Mouse (Mus musculus): ENCODE data around the gene Traf1. TPM values are rescaled to one million over a fixed set of nuclear protein-coding genes. Genes with fewer than 3 reads are reported as not detected.

The Traf1 gene
- polyA plus RNA-seq, 1 experiment from 2014 or later: 2.9 TPM

DNA sequence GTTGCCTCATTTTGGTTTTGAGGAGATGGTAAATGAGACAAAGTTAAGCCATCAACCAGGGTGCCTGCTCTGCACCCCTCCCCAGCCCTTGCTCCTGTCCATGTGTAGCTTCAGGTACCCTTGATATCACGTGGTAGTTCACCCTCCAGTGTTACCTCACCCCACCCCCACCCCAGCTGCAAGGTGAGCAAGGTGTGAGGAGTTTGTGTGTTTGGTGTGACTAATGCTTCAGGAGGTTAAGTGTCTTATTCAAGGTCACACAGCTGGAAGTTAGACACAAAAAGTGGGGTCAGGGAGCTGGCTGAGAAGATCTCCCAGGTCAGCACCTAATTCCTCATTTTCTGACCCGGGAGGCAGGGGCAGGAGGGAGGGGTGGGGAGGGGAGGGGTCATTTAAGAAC is 38.8 kb downstream of the Traf1 start:
- no peaks in the 10 kb centered on the region for H3K9me3 ChIP-seq
- H3K27ac ChIP-seq (replicated peaks): no peak overlapping the region
- H3K4me1 ChIP-seq (replicated peaks): no peaks in the 10 kb centered on the region
- H3K4me3 ChIP-seq: no peak overlapping the region
- ATAC-seq (ENCODE audit: low read depth): no peak
- H3K9ac ChIP-seq: no peak overlapping the region
- 32% methylated on average over 2 of the region's 2 CpGs for WGBS
- H3K4me2 ChIP-seq: no peak overlapping the region
- H3K27me3 ChIP-seq: peaks cover 3% of the 10 kb centered on the region
- no peaks in the 10 kb centered on the region for H3K36me3 ChIP-seq

DNA sequence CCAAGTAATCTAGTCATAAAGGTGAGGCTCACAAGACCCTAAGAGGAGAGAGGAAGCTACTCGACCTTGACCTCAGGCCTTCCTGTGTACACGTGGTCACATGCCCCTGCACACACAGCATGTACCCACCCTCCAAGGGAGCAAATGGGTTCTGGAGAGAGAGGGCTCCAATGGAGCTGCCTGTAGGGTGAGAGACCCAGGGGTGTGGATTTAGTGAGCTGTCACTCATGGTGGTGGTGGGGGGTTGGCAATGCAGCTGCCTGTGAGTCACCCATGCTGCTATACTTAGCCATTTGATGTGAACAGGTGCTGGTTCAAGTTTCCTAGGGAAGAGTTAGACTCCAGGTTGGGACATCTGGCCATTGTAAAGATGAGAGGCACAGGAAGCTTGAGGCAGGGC is 41.4 kb downstream of the Traf1 start:
- Histone ChIP-seq H3K4me1 (replicated peaks) (no peaks in the 10 kb centered on the region), H3K9me3 (no peaks in the 10 kb centered on the region), H3K27ac (replicated peaks) (no peak overlapping the region), H3K36me3 (no peaks in the 10 kb centered on the region), H3K4me2 (no peak overlapping the region), H3K4me3 (no peak overlapping the region), H3K9ac (no peak overlapping the region), H3K27me3 (peaks cover 14% of the 10 kb centered on the region)
- ATAC-seq (ENCODE audit: low read depth): no peak
- 68% methylated on average over 2 of the region's 2 CpGs for WGBS

DNA sequence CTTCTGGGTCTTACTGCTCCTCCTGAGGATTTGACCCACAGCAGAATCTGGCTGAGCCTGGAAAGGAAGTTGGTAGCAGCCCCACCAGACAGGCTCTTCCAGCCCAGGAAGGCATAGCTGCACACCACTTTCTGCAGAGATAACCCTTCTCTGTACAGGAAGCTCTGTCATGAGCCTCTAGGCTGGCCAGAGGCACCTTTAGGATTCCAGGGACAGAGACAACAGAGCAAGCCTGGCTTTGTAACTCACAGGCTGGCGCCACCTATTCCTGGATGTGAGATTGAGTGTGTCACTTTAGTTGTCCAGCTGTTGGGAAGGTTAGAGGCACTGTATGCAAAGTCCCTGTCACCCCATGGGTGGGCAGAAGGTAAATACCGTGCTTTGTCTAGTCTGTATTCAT is 46.5 kb downstream of the Traf1 start:
- H3K27me3 ChIP-seq: peaks cover 55% of the 10 kb centered on the region
- H3K4me3 ChIP-seq: no peak overlapping the region
- no peak overlapping the region; the same call in 1 of the 2 replicates for H3K4me2 ChIP-seq
- ATAC-seq (ENCODE audit: low read depth): no peak
- no peak overlapping the region for H3K27ac ChIP-seq (replicated peaks)
- no peaks in the 10 kb centered on the region for H3K9me3 ChIP-seq
- peaks cover 21% of the 10 kb centered on the region for H3K4me1 ChIP-seq (replicated peaks)
- H3K9ac ChIP-seq: no peak overlapping the region
- 52% methylated on average over 2 of the region's 2 CpGs for WGBS
- H3K36me3 ChIP-seq: no peaks in the 10 kb centered on the region

DNA sequence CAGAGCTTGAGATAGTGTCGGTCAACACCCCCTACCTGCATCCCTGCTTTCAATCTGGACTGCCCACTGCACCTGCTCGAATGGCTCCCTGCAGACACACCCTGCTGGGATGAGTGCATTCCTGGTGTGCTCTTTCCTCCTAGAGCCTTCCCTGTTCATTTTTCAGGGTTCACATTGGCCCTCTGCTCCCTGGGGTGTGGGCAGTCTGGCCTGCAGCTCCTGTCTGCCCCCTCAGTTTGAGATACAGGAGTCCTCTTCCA is 46.8 kb downstream of the Traf1 start:
- H3K4me3 ChIP-seq: no peak overlapping the region
- 19% methylated on average over 2 of the region's 2 CpGs for WGBS
- H3K9ac ChIP-seq: no peak overlapping the region
- peaks cover 21% of the 10 kb centered on the region for H3K4me1 ChIP-seq (replicated peaks)
- H3K9me3 ChIP-seq: no peaks in the 10 kb centered on the region
- peaks cover 55% of the 10 kb centered on the region for H3K27me3 ChIP-seq
- no peak overlapping the region for H3K27ac ChIP-seq (replicated peaks)
- ATAC-seq (ENCODE audit: low read depth): no peak
- peak overlapping the region; percentile 94 for H3K4me2 ChIP-seq
- no peaks in the 10 kb centered on the region for H3K36me3 ChIP-seq

DNA sequence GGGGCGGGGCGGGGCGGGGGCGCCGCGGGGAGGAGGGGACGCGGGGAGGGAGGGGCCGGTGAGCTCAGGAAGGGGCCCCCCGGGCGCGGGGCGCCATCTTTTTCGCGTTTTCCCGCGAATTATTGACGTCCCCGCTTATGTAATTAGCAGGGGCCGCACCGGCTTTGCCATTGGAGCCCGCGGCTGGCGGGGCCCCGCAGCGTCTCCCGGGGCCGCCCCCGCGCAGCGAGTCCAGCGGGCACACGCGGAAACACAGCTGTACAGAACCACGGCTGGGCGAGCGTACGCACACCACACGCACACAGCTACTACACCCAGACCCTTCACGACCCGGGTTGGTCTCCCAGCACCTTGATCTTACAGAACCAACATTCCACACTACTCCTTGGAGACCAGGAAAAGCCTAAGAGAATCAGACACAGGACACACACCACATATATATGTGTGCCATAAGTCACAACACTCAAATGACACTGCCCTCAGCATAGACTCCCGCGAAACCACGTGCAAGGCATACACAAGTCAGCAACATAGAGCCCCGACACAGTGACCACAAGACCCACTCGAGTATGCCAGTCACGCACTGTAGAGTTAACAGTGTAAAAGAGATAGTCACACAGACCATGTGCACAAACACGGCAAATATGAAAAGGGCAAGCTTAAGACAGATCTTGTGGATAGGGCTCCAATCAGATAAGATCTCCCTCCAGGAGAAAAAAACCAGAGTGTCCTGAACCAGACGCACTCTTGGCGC is 47.3 kb downstream of the Traf1 start:
- Histone ChIP-seq H3K4me3 (peak overlapping the region; percentile 56), H3K27ac (replicated peaks) (no peak overlapping the region), H3K36me3 (no peaks in the 10 kb centered on the region), H3K4me1 (replicated peaks) (peaks cover 21% of the 10 kb centered on the region), H3K27me3 (peaks cover 55% of the 10 kb centered on the region), H3K9ac (peak overlapping the region; percentile 68), H3K4me2 (peak overlapping the region; percentile 94), H3K9me3 (no peaks in the 10 kb centered on the region)
- 4% methylated on average over 47 of the region's 50 CpGs for WGBS
- ATAC-seq (ENCODE audit: low read depth): peak; percentile 54

DNA sequence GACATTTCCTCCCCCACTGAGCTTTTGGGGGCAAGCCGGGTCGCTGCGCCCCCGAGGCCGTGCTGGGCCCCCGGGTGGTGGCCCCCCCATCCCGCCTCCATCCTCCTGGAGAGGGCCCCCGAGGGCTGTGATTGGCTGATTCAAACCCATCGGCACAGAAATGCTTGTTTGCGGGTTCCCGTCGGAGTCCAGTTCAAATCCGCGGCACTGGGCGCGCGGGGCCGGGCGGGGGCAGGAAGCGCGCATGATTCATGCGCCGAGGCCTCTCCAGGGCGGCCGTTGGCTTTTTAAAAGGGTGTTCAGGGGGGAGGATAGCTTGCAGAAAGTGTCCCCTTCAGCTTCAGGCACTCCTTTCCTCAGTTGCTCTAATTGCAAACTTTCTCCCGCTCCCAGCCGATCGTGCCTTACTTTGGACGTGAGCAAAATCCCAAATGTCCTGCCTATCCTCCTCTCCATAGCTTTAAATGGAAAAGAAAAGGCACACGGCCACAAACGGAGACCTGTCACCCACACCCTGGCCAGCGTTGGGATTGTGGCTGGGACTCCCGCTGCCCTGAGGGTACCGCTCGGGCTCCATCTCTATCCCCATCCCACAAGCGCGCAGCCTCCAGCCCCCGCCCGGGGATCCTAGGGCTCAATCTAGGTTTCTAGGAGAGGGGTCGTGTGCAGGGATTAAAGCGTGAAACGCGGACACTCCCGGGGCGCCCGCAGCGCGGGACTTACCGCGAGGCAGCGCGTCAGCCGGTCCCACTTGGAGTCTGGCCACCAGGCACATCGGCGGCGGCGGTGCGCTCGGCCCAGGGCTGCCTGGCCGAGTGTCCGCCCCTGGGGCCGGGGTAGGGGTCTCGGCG is 48.1 kb downstream of the Traf1 start, which contains the start of gene Phf19:
TSS of gene Phf19 (minus strand) at position 809 of the 851 bp plus-strand sequence.
- peak within 1 kb of the TSS; percentile 56 for H3K4me3 ChIP-seq
- peak within 1 kb of the TSS; percentile 94 for H3K4me2 ChIP-seq
- peak within 1 kb of the TSS; percentile 68 for H3K9ac ChIP-seq
- ATAC-seq (ENCODE audit: low read depth): 0 out of 2 replicates have a peak, but pooled peaks have one; percentile 32
- no peak within 1 kb of the TSS for H3K27ac ChIP-seq (replicated peaks)
- under 1% methylated on average over 61 of the region's 64 CpGs for WGBS
- peaks cover 21% of the 10 kb centered on the region for H3K4me1 ChIP-seq (replicated peaks)
- H3K27me3 ChIP-seq: peaks cover 55% of the 10 kb centered on the region
- H3K9me3 ChIP-seq: no peaks in the 10 kb centered on the region
- H3K36me3 ChIP-seq: no peaks in the 10 kb centered on the region

DNA sequence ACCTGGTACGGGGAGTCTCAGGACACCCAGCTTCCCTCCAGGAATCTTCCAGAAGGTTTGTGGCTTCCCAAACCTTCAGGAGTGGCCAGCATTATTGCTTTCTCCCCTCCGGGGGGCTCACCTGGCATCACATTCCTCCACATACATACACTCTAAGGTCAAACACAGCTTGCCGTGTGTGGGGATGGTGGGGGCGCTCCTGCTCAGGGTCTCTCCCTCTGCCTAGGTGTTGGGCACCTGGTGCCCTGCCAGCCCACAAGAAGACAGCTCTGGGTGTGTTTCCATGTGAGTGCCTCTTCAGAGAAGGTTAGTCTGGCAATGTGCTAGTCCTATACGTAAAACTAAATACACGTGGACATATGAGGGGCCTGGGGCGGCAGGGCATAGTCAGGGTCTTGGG is 49.0 kb downstream of the Traf1 start:
- Histone ChIP-seq H3K36me3 (no peaks in the 10 kb centered on the region), H3K27me3 (peaks cover 51% of the 10 kb centered on the region), H3K27ac (replicated peaks) (no peak overlapping the region), H3K9ac (peak overlapping the region; percentile 68; the same call in 1 of the 2 replicates), H3K4me2 (peak overlapping the region; percentile 94), H3K4me1 (replicated peaks) (peaks cover 21% of the 10 kb centered on the region), H3K4me3 (no peak overlapping the region), H3K9me3 (no peaks in the 10 kb centered on the region)
- no peak for ATAC-seq (ENCODE audit: low read depth)
- 47% methylated on average over 7 of the region's 7 CpGs for WGBS

DNA sequence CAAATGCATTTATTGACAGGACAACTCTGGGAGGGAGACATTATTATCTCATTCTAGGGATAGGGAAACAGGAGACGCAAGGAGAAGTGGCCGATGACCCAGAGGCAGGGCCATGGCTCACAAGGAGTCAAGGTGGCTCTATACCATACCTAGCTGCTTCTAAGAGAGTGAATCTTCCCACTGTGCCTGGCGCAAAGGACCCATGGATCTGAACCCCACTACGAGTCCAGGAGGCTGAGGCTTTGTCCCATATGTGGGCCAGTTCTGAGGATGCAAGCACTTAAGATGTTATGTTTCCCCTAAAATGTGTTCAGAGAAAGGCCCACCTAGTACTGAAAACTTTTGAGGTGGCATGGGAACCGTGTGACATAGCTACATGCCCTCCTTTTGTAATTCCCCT is 49.7 kb downstream of the Traf1 start:
- Histone ChIP-seq H3K36me3 (no peaks in the 10 kb centered on the region), H3K9me3 (no peaks in the 10 kb centered on the region), H3K27me3 (peaks cover 47% of the 10 kb centered on the region), H3K27ac (replicated peaks) (no peak overlapping the region), H3K4me1 (replicated peaks) (peaks cover 21% of the 10 kb centered on the region), H3K4me3 (no peak overlapping the region), H3K9ac (no peak overlapping the region), H3K4me2 (no peak overlapping the region)
- 88% methylated on average over 5 of the region's 5 CpGs for WGBS
- ATAC-seq (ENCODE audit: low read depth): no peak

DNA sequence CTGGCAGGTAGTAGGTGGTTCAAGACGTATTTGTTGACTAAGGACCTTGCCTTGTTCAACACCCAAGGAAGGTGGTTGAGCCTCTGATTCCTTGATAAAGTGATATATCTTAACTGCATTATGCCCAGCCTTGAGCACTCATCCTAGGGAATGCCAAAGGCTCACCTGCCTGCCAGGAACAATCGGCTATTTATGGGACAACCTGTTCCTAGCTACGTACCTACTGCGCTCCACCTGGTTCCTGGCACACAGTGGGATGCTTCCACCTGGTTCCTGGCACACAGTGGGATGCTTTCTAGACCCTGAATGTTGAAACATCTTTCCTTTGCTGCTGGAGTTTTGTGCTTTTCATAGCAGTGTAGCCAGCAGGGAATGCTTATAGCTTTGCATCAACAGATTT is 51.9 kb downstream of the Traf1 start:
- H3K9me3 ChIP-seq: no peaks in the 10 kb centered on the region
- peaks cover 37% of the 10 kb centered on the region for H3K27me3 ChIP-seq
- 89% methylated on average over 4 of the region's 4 CpGs for WGBS
- H3K4me1 ChIP-seq (replicated peaks): peaks cover 24% of the 10 kb centered on the region
- no peak overlapping the region for H3K4me3 ChIP-seq
- no peak overlapping the region for H3K9ac ChIP-seq
- H3K4me2 ChIP-seq: no peak overlapping the region
- ATAC-seq (ENCODE audit: low read depth): no peak
- H3K36me3 ChIP-seq: no peaks in the 10 kb centered on the region
- H3K27ac ChIP-seq (replicated peaks): no peak overlapping the region

DNA sequence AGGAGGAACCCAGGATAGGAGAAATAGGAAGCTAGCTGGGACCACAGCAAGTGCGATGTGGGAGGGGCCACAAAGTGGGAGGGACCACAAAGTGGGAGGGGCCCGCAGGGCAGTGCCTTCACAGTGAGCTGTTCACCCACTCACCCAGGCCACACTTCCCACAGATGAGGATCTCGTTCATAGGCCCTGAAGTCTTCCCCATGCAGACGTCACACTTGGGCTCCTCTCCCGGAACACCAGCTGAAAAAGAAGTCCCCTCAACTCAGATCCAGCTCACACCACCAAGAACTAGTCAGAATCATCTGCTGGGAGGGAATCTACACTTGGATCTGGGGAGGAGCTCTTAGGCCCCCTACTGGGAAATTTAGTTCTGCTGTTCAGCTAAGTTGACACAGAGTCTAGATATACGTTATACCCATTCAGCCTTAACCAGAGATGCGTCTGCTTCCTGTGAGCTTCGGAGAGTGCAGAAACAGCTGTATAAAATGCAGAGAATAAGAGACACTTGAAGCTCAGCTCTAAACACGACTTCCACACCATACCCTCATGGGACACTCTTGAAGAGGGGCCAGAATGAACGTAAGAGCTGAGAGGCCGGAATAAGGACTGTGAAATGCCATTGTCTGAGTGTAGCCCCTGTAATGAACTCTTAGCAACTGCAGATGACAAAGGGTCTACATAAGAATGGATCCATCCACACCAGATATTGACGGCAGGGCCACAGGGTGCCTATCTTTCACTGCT is 54.5 kb downstream of the Traf1 start:
- Histone ChIP-seq H3K4me2 (no peak overlapping the region), H3K4me3 (no peak overlapping the region), H3K9me3 (no peaks in the 10 kb centered on the region), H3K27me3 (peaks cover 10% of the 10 kb centered on the region), H3K4me1 (replicated peaks) (peaks cover 15% of the 10 kb centered on the region), H3K27ac (replicated peaks) (no peak overlapping the region), H3K36me3 (no peaks in the 10 kb centered on the region), H3K9ac (no peak overlapping the region)
- WGBS: 47% methylated on average over 12 of the region's 12 CpGs
- ATAC-seq (ENCODE audit: low read depth): no peak

DNA sequence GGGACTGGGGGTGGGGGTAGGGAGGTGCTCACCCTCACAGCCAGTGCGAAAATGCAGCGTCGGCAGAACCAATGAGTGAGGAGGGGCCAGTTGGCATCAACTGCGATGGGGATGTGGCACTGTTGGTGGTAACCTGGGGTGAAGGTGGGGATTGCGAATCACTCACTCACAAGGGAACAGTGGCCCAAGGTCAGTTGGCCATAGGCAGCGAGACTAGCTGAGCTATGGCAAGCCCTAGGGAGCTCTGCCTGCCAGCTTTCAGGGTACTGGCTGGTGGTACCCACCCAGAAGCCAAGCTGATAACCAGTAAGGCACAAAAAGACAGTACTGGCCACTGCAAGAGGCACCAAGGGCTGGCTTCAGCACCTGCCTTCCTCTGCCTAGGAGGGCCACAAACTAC is 55.1 kb downstream of the Traf1 start:
- 59% methylated on average over 6 of the region's 6 CpGs for WGBS
- ATAC-seq (ENCODE audit: low read depth): no peak

More for the DNA sequence above, 55.1 kb downstream of the Traf1 start:
- H3K9ac ChIP-seq: no peak overlapping the region
- H3K4me3 ChIP-seq: no peak overlapping the region
- H3K4me2 ChIP-seq: no peak overlapping the region
- H3K4me1 ChIP-seq (replicated peaks): peaks cover 15% of the 10 kb centered on the region
- no peak overlapping the region for H3K27ac ChIP-seq (replicated peaks)
- H3K27me3 ChIP-seq: peaks cover 4% of the 10 kb centered on the region
- H3K36me3 ChIP-seq: no peaks in the 10 kb centered on the region
- H3K9me3 ChIP-seq: no peaks in the 10 kb centered on the region
